Mouse (Mus musculus) liver, embryonic 14.5 days (tissue): ENCODE measurements around the gene Mybbp1a.

ENCODE experiments used
- CTCF ChIP-seq: IDR thresholded peaks from 2 replicates; pipeline ENCODE4 v1.5.1; 2016; ENCODE audit warnings: antibody characterized with exemption, low read depth, control low read depth
- EP300 ChIP-seq: IDR thresholded peaks from 2 replicates; pipeline ENCODE4 v1.6.1; 2016; ENCODE audit warnings: antibody characterized with exemption, low read depth

DNA sequence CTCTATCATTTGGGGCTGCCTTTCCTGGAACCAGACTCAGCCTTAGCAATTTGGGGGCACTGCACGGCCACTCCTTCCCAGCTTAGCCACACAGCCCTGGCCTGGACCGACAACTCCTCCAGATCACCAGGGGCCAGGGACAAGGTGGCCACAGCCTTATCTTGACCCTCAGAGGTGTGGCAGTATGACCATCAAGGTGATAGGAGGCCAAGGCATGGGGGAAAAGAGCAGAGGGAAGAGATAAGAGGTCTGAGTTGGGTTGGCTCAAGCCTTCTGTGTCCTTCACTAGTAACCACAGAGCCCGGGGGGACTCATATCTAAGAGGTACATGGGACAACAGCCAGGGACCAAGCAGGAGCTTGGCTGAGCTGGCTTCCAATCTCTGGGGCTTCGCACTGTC, 40.8 kb downstream of the Mybbp1a start:
- TF ChIP-seq CTCF, result no peak
- peak; percentile 43 for TF ChIP-seq EP300
